Mouse (Mus musculus): ENCODE measurements around the gene Sp9. TPM values are rescaled to one million over a fixed set of nuclear protein-coding genes. Genes with fewer than 3 reads are reported as not detected.
A peak's percentile ranks its signal among the peaks of the same experiment; 100 is the strongest.

Sp9 gene
- total RNA-seq, 4 experiments from 2014 or later: not detected

- no peak for DNase-seq (ENCODE audit: low spot score in 2 of 2)
Observed at GRCm38 (mm10) chr2:73274119-73274920, 2.6 kb downstream of the Sp9 start.

GRCm38 (mm10) chr2:73275261-73276040 lies 3.7 kb downstream of the Sp9 start:
- DNase-seq (ENCODE audit: low spot score in 2 of 2): no peak

GRCm38 (mm10) chr2:73276141-73276571 lies 4.4 kb downstream of the Sp9 start:
- no peak for DNase-seq (ENCODE audit: low spot score in 2 of 2)

DNA sequence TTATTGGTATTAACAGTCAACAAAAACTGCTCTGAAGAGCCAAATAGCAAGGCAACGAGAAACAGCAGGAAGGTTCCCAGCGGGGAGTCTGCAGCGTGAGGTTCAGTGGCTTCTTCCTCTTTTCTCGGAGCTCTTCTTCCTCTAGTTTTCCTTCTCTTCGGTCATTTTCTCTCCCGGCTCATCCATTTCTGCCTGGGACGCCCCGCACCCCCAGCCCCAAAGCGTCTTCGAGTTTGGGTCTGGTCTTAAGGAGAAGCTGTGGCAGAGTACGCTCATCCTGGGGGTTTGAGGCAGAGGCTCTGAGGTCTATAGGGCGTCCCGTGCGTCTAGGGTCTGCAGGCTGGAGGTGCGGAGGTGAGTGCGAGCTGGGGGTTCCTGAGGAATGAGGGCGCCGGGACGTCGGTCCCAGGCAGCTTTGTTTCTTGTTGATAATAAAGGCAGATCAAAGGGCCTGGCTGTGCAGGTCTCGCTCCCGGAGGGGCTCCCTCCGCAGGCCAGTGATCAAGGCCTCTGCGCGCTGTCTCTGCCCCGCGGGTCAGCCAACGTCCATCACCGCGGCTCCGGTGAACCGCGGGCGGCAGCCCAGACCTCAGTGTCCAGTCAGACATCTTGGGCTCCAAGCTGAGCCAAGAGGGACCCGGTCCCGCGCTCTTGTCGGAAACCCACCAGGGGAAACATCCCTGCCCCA lies 5.4 kb downstream of the Sp9 start:
- DNase-seq (ENCODE audit: low spot score in 2 of 2): no peak

DNA sequence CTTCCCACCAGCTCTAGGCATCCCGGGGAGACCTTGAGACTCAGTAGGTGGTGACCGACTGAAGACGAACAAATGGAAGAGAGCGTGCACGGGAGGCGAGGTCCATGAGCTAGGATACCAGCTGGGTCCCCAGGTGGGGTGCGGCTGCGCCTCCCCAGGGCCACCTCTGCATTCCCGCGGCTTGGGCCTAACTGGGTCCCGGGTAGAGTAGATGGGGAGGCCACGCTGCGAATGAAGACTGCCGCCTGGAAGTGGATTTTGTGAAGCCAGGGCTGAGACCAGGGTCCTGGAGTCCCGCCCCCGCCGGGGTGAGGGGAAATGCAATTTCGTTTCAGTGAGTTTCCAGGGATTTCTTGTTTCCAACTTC lies 6.0 kb downstream of the Sp9 start:
- no peak for DNase-seq (ENCODE audit: low spot score in 2 of 2)

DNA sequence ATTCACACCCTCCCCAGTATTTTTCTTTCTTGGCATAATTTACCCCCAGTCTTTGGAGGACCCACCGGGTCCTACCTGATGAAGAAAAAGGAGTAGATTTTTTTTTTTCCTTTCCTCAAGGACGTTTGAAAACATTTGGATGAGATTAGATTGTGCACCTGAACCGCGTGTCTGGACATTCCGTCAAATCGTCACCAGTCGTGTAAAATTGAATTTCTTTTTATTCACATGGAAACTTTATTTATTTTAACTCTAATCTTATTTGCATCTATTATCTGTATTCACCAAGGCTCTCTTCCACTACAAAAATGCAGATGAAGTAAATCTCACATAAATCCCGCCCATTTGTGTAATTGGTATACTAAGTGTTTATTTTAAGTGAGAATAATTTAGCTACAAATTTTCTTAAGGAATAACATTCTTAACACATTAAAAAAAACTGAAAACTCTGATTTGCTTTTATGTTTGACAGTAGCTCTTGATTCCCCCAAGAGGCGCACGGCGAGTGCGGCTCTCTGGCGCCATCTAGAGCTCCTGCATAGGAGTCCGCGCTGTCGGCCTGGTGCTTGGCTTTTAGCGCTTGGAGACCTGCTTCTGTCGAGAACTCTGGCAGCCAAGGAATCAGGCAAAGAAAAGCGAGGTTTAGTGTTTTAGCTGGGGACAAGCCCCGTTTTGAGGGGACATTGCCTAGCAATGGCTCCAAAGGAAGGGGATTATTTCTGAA lies 6.6 kb downstream of the Sp9 start:
- peak; percentile 69 to 71 for DNase-seq (ENCODE audit: low spot score in 2 of 2)

DNA sequence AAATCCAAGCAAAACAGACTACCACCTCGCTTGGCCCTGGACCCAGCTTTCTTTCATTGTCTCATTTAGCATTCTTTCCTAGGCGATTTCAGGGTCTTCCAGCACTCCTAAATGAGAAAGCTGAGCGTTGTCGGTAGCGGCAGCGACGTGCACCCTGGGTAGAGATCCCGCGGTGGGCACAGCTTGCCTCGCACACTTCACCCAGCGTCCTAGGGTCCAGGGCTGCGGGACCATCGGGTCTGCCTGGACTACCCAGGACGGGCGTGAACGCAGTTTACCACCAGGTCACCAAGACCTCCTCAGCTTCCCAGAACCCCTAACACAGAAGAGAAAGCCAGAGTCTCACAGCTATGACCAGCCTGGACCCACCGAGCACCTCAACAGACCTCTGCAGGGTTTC lies 7.1 kb downstream of the Sp9 start:
- no peak for DNase-seq (ENCODE audit: low spot score in 2 of 2)

DNA sequence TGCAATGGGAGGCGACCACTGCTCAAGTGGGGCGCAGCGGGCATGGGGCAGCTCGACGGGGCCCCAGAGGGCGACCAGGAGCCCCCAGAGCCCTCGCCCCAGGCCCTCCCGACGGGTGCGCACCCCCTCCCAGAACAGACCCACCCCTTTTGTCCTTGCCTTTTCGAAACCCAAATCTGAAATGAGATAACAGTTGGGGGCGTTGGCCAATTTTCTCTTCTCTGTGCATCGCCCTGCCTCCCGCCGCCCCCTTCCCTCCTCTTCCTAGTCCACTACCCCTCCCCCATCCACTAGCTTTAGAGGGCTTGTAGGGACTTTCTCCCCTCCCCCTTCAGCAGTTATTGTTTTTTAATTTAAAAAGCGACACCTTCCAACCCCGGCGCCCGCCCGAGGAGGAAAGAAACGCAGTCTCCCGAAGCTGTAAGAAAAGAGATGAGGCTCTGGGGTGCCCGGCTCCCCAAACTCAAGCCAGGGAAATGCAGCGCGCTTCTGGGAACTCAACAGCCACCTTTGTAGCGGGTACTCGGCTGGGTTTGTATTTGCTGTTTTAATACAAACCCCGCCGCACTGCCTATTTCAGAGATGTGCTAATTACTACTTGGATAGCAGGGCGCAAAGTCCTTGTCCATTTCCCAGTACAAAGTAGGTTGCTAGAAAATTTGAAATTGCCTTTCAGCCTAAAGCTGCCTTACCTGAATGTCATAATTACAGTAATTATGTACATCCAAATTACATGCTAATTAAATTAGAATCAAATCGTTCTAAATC lies 7.7 kb downstream of the Sp9 start:
- DNase-seq (ENCODE audit: low spot score in 2 of 2): no peak

- DNase-seq (ENCODE audit: low spot score in 2 of 2): no peak
Observed at GRCm38 (mm10) chr2:73280356-73281047, 8.8 kb downstream of the Sp9 start.

DNA sequence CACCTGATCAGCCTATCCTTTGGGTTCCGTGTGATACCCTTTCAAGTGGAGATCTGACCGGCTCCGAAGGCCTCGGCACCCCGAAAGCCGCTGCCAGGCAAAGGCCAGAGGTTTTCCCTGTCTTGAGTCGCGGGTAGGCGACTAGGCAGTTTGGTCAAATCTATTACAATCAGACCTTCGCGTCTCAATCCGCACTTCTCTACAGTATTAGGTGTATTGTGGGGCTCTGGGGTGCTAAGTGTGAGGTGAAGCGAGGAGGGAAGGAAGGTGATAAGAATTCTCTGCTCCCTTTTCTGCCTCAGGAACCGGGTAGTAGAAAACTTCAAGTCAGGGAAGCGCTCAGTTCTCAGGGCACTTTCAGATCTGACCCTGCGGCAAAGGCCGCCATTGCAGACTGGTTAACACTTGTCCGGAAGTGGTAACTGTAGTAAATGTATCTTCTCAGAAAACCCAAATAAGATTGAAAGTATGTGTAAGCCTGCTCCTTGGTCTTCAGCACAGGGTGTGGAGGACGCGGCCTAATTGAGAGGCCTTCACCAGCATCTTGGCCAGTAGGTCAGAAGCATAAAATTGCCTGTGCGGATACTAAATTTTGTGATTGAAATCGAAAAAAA lies 9.4 kb downstream of the Sp9 start:
- DNase-seq (ENCODE audit: low spot score in 2 of 2): no peak

DNA sequence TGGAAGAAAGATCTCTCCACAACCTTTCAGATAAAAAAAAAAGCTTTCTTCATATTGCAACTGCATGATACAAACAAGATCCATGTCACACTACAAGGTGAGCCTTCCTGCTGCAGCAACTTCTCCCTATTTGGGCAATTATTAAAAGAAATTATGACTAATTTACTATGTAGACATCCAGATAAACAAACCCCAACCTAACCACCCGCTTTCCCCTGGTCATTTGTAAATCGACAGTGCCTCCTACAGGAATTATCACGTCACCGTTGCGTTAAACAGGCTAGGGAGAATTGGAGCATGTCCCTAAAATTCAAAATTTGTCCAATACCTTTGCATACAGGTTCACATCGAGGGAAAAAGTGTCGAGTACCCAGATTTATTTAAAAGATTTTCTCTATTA lies 10.0 kb downstream of the Sp9 start:
- no peak for DNase-seq (ENCODE audit: low spot score in 2 of 2)

DNA sequence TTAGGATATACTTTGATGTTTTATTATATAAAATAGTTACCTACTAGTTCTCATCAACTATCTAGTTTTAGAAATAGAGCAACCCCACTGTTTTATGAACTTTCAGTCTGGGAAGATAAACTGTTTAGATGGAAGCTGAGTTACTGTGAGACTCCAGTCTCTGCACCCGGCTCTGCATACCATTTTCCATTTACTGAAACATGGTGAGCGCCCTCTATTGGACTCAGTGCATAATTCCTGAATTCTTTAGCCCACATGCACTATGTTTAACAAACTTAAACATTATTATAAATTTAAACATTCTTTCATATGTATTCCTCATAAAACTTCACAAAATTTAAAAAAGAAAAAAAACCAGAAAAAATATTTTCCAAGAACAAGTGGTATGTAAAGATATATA lies 13.9 kb downstream of the Sp9 start:
- no peak for DNase-seq (ENCODE audit: low spot score in 2 of 2)

- no peak for DNase-seq (ENCODE audit: low spot score in 2 of 2)
Observed at GRCm38 (mm10) chr2:73291130-73291529, 19.4 kb downstream of the Sp9 start.

DNA sequence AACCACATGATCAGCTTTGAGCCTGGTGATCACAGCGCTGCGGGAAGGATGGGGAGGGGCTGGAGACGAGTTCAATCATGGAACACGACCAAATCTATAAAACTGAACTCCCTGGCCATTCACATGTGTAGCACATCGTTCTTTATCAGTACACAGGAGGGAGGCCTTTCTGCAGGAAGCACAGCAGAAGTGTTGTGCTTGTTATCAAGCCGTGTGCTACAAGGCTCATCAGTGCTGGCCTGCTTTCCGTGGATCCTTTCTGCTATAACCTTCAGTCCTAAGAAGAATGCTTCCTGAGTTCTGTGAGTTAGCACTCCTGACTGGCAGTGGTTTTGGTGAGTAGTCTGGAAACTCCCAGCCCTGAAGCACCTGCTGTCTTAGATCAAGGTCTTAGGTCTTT lies 23.3 kb downstream of the Sp9 start:
- DNase-seq (ENCODE audit: low spot score in 2 of 2): no peak

DNA sequence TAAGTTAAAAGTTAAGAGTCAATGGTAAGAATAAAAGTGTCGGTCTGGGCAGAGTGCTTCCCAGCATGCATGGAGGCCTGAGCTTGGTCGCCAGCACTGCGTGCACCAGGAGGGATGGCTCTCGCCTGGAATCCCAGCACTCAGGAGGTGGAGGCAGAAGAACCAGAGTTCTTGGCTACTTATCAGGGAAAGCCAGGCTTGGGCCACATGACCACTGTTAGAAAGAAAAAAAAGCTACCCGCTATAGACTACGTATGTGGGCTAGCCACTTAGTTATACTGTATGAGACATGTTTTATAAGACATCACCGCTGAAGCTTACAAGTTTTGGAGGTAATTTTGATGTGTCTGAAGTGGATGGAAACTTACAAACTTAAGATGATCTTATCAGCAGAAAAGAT lies 26.4 kb downstream of the Sp9 start:
- DNase-seq (ENCODE audit: low spot score in 2 of 2): no peak

- no peak for DNase-seq (ENCODE audit: low spot score in 2 of 2)
Observed at GRCm38 (mm10) chr2:73298841-73299240, 27.1 kb downstream of the Sp9 start.

GRCm38 (mm10) chr2:73301979-73302378 lies 30.3 kb downstream of the Sp9 start:
- no peak for DNase-seq (ENCODE audit: low spot score in 2 of 2)

DNA sequence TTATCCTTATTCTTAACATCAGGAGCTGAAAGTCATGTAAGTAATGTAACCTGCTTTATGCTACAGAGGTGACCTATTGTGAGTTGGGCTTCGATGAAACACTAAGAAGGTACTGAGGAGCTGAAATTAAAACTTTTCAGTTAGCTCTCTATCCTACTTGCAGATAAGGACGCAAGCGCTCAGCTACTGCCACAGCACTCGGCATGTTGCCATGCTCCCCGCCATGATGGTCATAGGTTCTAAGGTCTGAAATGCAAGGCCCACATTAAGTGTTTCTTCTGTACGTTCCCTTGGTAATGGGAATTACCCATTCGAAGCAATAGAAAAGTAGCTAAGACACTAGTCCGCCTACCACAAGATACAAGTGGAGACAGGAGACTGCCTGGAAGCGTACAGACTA lies 31.0 kb downstream of the Sp9 start:
- no peak for DNase-seq (ENCODE audit: low spot score in 2 of 2)

GRCm38 (mm10) chr2:73304506-73304905 lies 32.8 kb downstream of the Sp9 start:
- no peak for DNase-seq (ENCODE audit: low spot score in 2 of 2)

GRCm38 (mm10) chr2:73306006-73306405 lies 34.3 kb downstream of the Sp9 start:
- no peak for DNase-seq (ENCODE audit: low spot score in 2 of 2)

Data from gastrocnemius, adult 8-10 months (tissue).